Mouse (Mus musculus): ENCODE measurements at regions not wholly inside any gene's neighbourhood (a gene's known extent, or its start where the extent isn't known, plus 50 kb on each side); places are given as distances from the start of the nearest gene placed in this dataset.

DNA sequence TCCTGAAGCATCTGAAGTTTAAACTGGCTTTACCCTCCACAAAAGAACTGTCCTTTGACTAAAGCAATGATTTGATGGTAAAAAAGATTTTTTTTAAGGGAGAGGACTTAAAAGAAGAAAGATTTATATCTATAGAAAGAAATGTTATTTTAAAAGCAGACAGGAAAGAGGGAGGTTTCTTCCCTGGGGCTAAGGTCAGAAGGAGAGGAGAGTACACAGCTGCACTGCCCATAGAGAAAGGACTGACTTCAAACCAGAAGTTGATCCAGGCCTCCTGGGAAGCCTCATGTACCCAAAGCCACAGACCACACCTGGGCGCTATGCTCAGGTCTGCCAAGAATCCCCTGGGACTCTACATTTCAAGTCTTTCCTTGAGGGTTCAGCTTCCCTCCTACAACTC, 83.1 kb downstream of the Tpbg start:
- TF ChIP-seq CTCF (IDR thresholded peaks at IDR 0.05; ENCODE audit: low read depth, low read length) (no peak), POLR2A (IDR thresholded peaks at IDR 0.05; ENCODE audit: insufficient read depth, low read length) (no peak), EP300 (IDR thresholded peaks at IDR 0.05; ENCODE audit: insufficient read depth, low read depth, low read length) (no peak)
